Mouse (Mus musculus): ENCODE results near the gene Hnf1b. TPM values are rescaled to one million over a fixed set of nuclear protein-coding genes. Genes with fewer than 3 reads are reported as not detected.

The Hnf1b gene
- total RNA-seq, 2 experiments from 2014 or later: 0.26 TPM; not detected in 1

DNA sequence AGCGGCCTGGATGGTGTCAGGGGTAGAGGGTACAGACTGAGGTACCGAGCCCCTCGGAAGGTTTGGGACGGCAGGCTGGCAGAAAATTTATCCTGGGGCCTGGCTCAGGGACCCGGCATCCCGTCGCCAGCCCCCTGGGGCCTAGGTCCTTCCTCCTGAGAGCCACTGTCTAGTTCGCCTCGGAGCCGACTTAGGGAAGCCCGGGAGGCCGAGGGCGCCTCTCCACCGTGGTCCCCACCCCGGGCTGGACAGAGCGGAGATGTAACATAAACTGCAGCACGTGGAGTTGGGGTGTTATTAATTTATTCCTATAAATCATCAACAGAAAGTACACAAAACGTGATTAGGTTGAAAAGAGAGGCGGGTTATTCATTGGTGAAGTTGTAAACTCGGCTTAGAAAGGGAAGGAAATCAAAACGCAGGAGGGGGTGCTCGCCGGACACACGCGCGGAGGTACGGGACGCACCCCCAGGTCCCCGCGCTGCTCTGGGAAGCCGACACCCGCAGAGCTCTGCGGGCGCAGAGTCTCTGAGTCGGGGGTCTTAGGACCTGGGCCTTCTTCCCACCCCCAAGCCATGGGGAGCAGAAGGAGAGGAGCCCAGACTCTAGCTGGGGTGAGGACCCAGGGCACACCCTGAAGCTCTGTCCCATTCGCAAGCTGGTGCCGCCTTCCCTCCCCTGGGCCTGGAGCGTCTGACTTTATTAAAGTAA, 2.8 kb downstream of the Hnf1b start:
- DNase-seq (ENCODE audit: low spot score in 2 of 2): no peak

DNA sequence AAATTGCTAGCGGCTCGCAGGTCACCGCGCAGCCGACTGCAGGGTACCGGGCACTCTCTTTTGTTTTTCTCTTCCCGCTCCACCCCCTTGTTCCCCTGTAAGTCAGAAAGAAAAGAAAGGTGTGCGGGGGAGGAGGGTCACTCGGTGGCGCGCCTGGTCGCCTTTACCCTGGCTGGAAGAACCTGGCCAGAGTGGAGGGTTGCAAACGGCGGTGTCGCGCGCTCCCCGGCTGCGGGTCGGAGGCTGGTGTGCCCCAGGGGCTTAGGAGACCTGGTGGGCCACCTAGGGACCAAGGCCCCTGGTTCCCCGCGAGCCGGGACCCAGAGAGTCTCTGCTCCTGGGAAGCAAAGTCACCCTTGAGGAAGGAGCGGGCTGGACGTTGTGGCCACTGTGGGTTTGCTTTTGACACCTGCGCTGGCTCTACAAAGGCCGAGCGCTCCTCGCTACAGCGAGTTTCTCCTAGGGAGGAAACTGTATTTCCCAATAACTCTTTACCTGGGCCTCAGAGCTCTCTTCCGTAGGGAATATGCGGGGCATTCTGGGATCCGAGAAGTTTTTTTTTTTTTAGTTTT, 3.4 kb downstream of the Hnf1b start:
- DNase-seq (ENCODE audit: low spot score in 2 of 2): no peak

DNA sequence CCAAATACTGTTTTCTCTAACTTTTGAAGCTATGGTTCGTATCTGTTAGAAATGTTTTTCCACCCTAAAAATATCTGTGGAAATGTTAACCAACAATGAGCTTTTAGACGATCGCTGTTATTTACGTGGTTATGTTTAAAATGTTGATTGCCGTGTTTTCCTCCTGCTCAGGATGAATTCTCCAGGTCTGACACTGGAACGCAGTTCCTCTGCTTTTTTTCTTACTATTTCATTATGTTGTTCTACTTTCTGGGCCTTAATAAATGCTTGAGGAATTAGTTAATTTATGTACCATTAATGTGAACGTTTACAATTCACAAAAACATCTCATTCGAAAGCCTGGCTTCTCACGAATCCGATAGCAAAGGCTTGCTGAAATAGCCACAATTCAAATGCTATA, 4.2 kb downstream of the Hnf1b start:
- DNase-seq (ENCODE audit: low spot score in 2 of 2): no peak

GRCm38 (mm10) chr11:83854707-83855106, 4.8 kb downstream of the Hnf1b start:
- no peak for DNase-seq (ENCODE audit: low spot score in 2 of 2)

GRCm38 (mm10) chr11:83857256-83857655, 7.4 kb downstream of the Hnf1b start:
- DNase-seq (ENCODE audit: low spot score in 2 of 2): no peak

DNA sequence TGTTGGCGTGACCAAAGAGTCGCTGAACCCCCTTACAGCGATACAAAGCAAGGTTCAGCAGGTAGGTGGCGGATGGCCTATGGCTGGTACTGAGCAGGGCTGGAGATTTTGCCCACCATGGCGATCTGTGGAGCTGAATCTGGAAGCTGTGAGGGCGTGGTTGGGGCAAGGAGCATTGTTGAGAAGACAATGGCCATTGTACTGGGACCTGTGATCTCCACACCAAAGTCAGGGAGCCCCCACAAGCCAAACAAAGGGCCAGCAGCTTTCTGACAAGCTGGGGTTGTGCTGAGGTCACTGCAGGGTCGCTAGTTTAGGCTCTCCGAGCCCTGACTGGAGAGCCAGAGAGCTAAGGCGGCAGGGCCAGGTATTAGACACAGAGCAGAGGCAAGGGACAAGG, 15.4 kb downstream of the Hnf1b start:
- no peak for DNase-seq (ENCODE audit: low spot score in 2 of 2)

- no peak for DNase-seq (ENCODE audit: low spot score in 2 of 2)
Observed at GRCm38 (mm10) chr11:83867571-83867970, 17.7 kb downstream of the Hnf1b start.

GRCm38 (mm10) chr11:83869147-83869546, 19.3 kb downstream of the Hnf1b start:
- DNase-seq (ENCODE audit: low spot score in 2 of 2): no peak

DNA sequence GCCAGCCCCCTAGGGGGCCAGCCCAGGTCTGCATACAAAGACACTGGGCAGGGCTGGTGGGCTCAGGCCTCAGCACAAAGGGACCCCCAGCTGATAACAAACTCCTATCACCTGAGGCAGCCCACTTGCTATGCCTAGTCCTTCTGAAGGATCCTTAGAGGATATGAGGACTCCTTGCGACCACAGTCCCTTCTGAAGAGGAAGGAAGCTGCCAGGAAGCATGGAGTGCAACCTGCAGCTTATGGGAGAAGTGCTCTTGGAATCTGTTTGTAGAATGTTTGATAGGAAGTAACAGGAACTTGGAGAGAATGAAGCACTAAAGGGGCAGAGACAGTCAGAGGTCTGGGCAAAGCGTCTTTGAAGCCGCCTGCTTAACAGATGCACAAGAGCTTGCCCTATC, 19.8 kb downstream of the Hnf1b start:
- DNase-seq (ENCODE audit: low spot score in 2 of 2): no peak

DNA sequence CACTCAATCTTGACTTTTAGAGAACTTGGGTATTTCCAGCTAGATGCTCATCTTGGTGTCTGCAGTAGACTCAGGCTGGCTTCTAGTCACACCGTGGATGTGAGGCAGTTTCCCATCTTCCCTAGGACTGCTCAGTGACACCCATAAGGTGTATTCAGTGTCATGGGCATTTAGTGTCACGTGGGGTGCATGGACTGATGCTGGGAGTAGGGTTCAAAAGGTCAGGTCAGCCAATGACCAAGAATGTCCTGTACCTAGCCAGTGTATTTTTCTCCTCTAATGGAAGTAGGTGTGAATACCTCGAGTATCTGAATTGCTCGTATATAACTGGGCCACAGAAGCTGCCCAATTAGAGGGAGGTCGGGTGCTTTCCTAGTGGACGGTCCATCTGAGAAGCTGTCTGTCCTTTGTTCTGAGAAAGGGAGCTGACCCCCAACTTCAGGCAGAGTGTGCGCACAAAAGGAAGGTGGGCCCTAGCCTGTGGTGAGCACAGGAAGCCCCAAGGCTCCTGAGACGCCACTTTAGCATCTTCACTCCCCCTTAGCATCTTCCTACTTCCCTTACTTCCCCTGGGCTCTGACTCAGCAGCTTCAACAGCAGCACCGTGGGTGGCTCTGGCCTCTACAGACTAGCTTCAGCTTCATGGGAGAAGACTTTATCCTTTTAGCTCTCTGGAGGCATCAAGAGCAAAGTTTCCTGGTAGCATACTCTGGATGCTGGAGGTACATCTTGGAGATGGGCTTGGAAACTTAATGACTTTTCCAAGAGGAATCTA, 22.1 kb downstream of the Hnf1b start:
- no peak for DNase-seq (ENCODE audit: low spot score in 2 of 2)

GRCm38 (mm10) chr11:83873509-83873908, 23.6 kb downstream of the Hnf1b start:
- DNase-seq (ENCODE audit: low spot score in 2 of 2): no peak

DNA sequence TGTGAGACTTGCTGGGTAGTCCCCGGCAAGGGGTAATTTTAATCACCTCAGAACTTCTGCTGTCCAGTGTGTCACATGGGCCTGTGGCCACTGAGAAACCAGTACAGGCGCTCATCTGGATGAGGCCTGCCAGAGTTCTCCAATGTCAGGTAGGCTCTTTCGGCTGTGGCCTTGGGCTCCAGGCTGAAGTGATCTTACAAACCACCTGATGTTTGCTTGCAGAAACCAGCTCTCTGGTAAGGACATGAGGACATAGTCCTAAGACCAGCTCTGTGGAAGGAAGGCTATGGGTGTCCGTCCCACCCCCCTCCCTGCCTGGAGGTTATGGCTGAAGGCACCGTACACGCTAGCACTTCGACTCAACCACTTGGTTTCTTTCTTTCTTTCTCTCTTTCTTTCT, 26.8 kb downstream of the Hnf1b start:
- no peak for DNase-seq (ENCODE audit: low spot score in 2 of 2)

DNA sequence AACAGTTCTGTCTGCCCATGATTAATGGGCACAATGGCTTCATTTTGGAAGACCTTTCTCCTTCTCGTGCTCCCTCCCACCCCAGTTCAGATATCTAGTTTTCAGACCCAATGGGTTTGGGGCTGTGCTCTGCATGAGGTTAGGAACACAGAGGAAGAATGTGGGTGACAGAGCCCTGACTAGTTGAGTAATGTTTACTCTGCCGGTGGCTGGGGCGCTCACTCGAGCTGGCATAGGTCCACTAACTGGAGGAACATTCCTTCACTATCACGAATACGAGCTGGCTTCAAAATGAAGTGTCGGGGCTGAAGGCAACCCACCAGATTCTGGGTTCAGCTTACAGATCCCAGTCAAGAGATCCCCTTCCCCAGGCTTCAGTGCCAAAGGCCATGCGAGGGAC, 27.9 kb downstream of the Hnf1b start:
- DNase-seq (ENCODE audit: low spot score in 2 of 2): no peak

DNA sequence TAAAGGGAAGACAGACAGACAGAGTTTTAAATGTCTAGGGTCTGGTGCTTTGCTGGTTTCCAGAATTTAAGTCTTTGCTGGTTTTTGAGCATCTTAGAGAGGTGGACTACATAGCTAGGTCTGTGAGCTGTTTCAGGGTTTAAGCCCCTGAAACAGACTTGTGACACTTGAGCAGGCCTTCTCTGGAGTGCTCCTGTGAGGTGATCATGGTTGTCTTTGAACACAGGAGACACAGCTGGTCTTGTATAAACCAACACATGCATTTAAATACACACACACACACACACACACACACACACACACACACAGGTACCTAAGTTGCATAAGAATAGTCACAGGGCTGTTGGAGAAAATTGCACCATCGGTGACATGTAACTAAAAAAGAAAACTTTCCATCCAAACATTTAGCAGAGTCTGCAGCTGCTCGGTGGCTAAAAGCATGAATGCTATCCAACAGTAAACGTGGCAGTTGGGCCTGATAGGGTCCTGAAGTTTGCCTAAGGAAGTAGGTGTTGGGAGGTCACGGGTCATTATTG, 28.6 kb downstream of the Hnf1b start:
- no peak for DNase-seq (ENCODE audit: low spot score in 2 of 2)

- DNase-seq (ENCODE audit: low spot score in 2 of 2): no peak
Observed at GRCm38 (mm10) chr11:83879130-83879529, 29.3 kb downstream of the Hnf1b start.

GRCm38 (mm10) chr11:83881438-83881837, 31.6 kb downstream of the Hnf1b start:
- DNase-seq (ENCODE audit: low spot score in 2 of 2): no peak

- DNase-seq (ENCODE audit: low spot score in 2 of 2): no peak
Observed at GRCm38 (mm10) chr11:83882552-83882951, 32.7 kb downstream of the Hnf1b start.

- no peak for DNase-seq (ENCODE audit: low spot score in 2 of 2)
Observed at GRCm38 (mm10) chr11:83883074-83883473, 33.2 kb downstream of the Hnf1b start.

DNA sequence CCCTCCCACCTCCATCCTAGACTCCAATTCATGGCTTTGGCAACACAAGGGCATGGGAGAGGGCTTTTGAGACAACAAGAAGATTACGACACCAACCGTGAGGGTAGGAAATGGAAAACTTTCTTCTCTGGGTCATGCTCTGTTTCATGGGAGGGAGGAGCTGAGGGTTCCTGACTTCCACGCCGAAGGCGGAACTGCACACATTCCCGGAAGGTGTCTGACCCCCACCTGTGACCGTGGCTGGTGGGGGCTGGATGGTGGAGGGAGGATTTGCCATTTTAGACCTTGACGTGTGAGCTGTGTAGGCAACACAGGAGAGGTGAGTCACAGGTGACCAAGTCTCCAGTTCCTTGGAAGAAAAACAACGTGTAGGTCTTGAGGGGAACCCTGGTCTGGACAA, 33.9 kb downstream of the Hnf1b start:
- no peak for DNase-seq (ENCODE audit: low spot score in 2 of 2)

- no peak for DNase-seq (ENCODE audit: low spot score in 2 of 2)
Observed at GRCm38 (mm10) chr11:83885175-83885574, 35.3 kb downstream of the Hnf1b start.

GRCm38 (mm10) chr11:83886746-83887145, 36.9 kb downstream of the Hnf1b start:
- DNase-seq (ENCODE audit: low spot score in 2 of 2): no peak

- DNase-seq (ENCODE audit: low spot score in 2 of 2): no peak
Observed at GRCm38 (mm10) chr11:83891366-83891765, 41.5 kb downstream of the Hnf1b start.

All from gastrocnemius, postnatal 4 days (tissue).